Mouse (Mus musculus) kidney, adult 18-20 months (tissue): ENCODE results near the gene Ankrd12.
A peak's percentile ranks its signal among the peaks of the same experiment; 100 is the strongest.

Source experiments
- DNase-seq: peaks from one replicate; pipeline ENCODE4 v3.0.0; 2021

Ankrd12 gene

GRCm38 (mm10) chr17:65927077-65927476 lies 149.8 kb downstream of the Ankrd12 start:
- DNase-seq: no peak

DNA sequence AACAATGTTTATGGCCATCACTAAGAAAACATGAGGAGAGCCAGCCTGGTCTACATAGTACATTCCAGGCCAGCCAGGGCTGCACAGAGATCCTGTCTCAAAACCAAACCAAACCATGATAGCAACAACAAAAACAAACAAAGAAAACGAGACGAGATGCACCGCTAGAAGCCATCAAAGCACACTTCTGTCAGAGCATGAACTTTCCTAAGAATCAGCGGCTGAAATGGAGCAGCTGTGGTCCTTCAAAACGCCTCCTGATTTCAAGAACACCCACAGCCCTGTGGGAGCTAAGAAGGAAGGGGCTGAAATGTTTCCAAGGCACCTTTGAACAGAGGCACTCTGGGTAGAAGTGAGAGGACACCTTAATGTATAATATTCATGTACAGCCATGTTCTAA lies 152.7 kb downstream of the Ankrd12 start:
- DNase-seq: no peak

GRCm38 (mm10) chr17:65921975-65922374 lies 154.9 kb downstream of the Ankrd12 start:
- DNase-seq: no peak

GRCm38 (mm10) chr17:65919235-65919634 lies 157.7 kb downstream of the Ankrd12 start:
- no peak for DNase-seq

DNA sequence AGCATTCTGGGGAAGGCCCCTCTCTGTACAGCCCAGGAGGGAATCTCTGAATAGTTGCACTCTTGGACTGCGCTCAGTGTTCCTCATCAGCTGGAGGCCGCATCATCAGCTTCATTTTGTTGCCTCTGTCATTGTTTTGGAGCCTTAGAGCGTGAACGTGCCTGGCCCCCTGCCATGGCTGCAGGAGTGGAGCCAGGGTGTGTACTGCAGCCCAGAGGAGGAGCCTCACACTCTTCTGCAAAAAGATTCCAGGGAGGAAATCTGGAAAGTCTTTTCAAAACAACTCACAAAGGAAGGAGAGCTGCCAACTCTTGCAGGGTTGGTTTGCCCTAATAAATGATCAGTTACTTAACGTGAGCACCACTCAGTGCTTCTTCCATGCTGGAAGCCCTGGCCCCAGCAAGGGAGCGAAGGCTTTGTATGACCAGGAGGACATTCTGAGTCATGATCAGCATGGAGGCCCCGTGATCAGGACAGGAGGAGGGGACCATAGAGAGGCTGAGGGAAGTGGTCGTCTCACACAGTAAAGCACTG lies 160.7 kb downstream of the Ankrd12 start:
- DNase-seq: peak; percentile 79
